Mouse (Mus musculus) hematopoietic stem cell, adult 5-6 weeks (primary cell): ENCODE results near the gene Foxk1. TPM values are rescaled to one million over a fixed set of nuclear protein-coding genes. Genes with fewer than 3 reads are reported as not detected.

ENCODE experiments used
- ATAC-seq, 2 experiments: fragments of 125-278 bp in 1 of 2; replicated peaks in 1 of 2; 2 replicates each; pipeline ENCODE4 v1.8.0; 2016 to 2017; ENCODE audit warnings: inconsistent platforms in 2 of 2, mild to moderate bottlenecking in 2 of 2, moderate number of reproducible peaks in 2 of 2, low read depth in 1 of 2, moderate TSS enrichment in 1 of 2; ENCODE audit not compliant: low FRiP score in 2 of 2, poor library complexity in 2 of 2, severe bottlenecking in 2 of 2, insufficient read depth in 1 of 2, low TSS enrichment in 1 of 2
- total RNA-seq: library from RNA; stranded (forward); fragments of 172-1452, 232-1000 nt; gene quantifications from 2 replicates; pipeline ENCODE4 v1.2.3, GENCODE M21; 2017

Gene Foxk1
- total RNA-seq, 1 experiment from 2014 or later: 8.8 TPM

DNA sequence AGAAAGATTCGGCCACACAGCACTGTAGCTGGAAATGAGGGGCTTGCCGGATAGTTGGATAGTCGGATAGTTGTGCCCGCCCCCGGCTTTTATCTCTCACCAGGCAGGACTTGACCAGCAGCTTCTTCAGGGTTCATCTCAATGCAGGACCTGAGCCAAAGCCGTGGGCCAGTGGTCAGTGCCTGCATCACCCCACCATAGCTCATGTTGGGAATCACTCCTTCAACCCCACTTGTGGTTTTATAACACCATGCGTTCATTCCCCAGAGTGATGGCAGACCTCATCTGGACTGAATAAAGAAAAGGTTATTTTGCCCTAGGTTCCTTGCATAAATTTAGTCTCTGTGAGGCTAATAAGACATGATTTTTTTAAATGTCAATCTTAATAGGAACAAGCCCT is 9.1 kb downstream of the Foxk1 start:
- ATAC-seq: no peak

DNA sequence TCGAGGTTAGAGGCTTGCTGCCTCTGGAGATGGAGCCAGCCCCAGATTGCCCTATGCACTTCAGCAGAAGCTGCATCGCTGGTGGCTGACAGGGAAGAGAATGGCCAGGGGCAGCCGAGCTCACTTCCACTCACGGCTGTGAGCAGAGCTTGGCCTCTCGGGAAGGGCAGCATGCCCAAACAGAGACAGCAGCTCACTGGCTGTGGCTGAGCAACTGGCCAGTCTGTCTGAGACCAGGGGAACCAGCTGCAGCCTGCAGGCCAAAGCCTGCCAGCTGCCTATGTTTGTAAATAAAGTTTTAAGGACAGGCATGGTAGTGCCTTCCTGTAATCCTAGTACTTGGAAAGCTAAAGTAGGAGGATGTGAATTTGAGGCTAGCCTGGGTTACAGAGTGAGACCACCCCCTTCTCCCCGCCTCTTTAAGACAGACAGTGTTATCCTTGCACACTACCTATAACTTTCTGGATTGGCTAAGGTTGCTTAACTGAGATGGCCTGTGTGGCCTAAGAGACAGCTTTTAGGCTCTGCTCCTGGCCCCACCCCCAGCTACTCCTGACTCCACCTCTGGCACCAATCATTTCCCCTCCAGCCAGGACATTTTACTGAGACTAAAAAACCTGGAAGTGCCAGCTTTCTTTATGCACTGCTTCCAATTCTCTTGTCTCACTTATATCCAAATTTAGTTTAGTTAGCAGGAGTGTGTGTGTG is 11.5 kb downstream of the Foxk1 start:
- peak in 1 of 2 experiments; percentile 17; a peak in 1 of 4 replicates for ATAC-seq

DNA sequence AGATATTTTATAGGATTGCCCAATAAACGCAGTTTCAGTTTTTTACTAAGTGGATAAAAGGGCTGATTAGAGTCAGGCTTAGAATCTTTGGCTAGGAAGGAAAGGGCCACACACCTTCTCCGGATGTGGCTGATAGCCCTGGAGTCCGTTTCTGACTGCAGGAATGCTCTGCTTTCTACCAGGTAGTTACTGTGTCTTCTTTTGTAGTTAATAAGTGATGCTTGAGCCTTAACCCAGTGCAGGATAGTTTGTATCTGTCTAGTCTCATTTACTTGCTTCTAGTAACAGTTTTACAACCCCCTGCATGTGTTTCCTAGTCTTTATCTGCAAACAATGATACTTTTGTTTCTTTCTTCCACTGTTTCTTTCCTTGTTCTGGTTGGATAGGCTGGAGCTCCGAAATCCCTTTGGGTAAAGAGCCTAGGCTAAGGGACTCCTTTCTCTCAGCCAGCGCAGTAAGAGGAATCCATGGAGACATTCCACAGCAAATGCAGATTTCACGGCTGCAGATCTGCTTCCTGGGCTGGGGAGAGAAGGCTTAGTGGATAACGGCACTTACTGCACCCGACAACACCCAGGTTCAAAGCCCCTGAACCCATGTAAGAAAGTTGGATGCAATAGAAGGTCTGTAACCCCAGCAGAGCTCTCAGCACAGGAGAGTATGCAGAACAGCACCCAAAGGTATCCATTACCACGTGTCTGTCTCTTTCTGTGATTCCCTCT is 12.6 kb downstream of the Foxk1 start:
- ATAC-seq: no peak

DNA sequence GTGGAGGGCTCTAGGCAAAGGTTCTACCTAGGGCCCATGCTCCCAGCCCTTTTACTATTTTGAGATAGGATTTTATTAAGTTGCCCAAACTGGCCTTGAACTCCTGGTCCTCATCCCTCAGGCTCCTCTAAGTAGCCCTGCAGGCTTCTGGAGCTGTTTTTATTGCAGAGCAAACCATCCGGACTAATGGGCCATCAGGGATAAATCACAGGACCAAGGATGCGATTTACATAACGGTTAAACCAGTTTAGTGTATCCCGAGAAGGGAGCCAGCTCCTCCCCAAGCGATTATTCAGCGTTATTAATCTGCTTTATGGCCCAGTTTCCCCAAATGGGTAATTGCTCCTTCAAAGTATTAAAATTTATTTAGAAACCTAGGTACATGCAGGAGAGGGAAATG is 14.1 kb downstream of the Foxk1 start:
- no peak for ATAC-seq

DNA sequence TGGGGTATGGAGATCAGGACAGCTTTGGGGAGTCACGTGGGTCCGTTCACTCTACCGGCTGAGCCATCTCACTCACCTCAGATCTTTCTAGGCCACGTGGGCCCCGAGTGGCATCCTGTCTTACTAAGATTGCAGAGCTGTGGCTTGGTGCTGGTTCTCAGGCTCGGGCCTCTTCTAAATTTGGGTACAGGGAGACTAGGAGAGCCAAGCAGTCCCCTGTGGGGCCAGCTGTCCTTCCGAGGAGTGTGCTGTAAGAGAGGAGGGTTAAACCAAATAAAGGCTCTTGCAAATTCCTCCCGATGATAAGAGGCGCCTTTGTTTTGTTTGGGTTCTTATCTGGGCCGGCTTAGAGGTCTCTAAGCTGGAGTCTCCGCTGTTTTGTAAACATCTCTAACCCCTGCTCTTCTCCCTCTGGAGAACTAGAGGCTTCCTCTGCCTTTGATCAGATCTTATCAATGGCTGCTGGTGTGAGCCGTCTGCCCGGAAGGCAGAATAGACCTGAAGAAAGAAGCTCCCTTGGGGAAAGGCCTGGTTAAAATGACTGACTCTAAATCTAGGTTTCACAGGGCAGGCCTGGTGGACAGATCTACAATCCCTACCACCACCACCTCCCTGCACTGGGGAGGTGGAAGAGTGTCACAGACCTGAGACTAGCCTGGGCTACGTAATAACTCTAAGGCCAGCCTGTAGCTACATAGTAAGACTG is 14.9 kb downstream of the Foxk1 start:
- ATAC-seq: peak; percentile 37 to 39; a peak in 3 of 4 replicates

DNA sequence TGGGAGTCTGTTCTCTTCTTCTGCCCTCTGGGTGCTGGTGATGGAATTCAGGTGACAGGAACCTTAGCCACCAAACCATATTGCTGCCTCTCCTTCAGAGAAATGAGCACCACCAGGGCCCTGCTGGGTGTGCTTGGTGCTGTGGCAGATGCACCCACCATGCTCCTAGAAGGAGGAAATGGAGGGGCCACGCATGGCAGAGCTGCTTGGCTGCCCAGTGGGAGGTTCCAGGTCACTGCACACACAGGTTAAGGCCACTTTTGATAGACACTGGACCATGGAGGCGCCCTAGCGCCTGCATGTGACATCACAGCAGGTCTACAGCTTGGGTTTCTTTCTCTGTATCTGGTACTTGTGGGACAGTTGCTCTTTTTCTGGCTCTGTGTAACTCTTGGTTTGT is 15.8 kb downstream of the Foxk1 start:
- no peak for ATAC-seq

DNA sequence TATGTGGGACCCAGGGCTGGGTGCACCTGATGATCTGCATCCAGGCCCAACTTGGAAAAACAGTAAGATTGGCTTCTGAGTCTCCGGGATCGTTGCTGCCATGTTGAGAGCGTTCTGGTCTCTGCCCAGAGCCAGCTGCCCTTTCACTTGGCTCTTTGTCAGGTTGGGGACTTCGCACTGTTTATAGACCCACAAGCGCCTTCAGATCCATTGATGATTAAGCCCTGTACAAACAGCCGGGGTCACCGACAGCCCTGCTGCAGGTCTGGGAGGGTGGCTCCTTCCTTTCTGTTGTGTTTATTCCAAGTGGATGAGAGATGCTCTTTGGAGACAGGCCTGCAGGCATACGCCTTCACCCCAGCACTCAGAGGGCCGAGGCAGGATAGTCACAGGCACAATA is 16.6 kb downstream of the Foxk1 start:
- ATAC-seq: no peak

DNA sequence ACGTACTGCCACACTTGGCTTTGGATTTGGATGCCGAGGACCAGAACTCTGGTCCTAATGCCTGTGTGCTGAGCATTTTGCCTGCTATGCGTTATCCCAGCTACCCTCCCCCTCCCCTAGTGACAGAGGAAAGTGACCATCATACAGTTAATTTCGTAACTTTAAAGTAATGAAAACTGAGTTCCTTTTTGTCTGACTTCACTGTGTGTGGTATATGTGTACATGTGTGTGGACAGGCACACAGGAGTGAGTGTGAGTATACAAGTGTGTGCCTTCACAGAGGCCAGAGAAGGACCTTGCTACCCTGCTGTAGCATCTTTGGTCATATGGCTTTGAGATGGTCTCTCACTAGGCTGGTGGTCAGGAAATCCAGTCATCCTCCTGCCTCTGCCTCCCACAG is 17.1 kb downstream of the Foxk1 start:
- no peak for ATAC-seq

DNA sequence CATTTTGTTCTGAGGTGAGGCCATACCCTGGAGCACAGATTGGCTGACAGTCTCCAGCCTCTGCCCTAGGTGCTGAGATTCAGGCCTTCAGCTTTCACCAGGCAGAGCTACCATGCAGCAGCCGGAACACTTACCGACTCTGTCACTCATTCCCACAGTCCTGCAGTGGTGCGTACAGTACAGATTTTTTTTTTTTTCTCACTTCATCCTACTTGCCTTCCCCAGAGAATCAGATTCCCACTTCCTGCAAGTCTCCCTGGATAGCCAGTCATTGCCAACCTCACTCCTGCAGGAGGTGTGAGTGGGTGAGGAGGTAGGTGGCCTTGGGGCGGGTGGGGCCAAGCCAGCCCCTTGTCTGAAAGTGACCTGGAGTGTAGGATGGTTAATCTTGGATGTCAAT is 19.0 kb downstream of the Foxk1 start:
- ATAC-seq: no peak

DNA sequence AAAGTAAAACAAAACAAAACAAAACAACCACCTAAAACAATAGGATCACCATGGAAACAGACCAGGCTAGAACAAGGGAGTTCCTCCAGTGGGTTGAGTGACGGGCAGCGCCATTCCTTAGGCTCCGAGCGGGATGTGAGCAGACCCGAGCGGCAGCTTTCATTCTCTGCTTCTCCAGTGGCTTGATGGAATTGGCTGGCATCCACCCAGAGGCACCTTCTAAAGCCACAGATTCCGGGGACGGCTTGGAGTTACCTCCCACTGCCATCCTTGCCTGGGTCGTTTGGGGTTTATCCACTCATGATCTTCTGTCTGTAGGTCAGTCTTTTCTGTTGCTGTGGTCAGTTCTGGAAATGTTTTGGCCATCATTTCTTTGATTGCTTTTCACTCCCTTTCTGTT is 19.6 kb downstream of the Foxk1 start:
- no peak for ATAC-seq

DNA sequence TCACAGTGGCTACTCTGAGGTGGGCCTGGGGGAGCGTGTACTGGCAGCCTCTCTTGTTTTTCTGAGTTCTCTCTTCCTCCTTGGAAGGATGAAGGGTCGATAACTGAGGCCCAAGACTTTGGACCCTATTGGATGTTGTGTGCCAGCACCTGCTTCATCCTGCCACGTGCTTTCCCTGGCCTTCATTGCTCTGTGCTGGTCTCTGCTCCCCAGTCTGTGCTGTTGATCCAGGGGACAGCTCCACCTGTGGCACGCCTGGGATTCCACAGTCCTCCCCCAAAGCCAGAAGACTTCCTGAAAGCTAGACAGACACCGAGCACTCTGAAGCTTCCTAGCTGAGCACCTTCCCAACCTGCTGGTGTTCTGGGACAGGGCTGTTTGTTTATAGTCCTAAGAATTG is 20.6 kb downstream of the Foxk1 start:
- ATAC-seq: no peak

DNA sequence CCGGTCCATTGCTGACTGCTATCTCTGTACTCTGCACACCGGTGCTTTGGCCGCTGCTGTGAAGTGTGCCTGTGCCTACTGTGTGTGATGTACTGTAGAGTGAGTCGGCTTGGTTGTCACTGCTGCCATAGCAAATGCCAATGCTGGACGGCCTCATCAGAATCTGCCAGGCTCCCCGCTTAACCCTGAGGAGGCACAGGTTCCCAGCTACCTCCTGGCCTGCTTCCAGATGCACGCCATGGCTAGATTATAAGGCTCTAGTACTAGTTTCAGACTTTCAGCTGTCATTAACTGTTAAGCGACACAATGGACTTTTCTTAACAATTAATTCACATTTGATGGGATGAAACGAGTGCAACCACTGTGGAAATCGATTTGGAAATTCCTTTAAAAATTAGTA is 21.8 kb downstream of the Foxk1 start:
- ATAC-seq: no peak

DNA sequence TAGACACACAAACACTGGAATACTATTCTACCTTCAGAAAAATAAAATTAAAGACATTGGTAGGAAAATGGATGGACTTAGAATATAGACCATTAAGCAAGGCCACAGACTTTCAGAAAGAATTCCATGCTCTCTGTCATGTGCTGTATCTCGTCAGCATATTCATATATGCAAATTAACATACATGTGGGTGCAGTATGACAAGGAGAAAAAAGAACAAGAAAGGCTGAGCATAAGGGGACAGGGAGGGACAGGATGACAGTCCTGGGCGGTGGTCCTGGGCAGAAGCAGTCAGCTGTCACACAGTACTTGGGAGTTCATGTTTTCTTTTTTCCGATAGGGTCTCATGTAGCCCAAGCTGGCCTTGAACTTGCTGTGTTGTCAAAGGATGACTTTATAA is 22.4 kb downstream of the Foxk1 start:
- ATAC-seq: no peak

DNA sequence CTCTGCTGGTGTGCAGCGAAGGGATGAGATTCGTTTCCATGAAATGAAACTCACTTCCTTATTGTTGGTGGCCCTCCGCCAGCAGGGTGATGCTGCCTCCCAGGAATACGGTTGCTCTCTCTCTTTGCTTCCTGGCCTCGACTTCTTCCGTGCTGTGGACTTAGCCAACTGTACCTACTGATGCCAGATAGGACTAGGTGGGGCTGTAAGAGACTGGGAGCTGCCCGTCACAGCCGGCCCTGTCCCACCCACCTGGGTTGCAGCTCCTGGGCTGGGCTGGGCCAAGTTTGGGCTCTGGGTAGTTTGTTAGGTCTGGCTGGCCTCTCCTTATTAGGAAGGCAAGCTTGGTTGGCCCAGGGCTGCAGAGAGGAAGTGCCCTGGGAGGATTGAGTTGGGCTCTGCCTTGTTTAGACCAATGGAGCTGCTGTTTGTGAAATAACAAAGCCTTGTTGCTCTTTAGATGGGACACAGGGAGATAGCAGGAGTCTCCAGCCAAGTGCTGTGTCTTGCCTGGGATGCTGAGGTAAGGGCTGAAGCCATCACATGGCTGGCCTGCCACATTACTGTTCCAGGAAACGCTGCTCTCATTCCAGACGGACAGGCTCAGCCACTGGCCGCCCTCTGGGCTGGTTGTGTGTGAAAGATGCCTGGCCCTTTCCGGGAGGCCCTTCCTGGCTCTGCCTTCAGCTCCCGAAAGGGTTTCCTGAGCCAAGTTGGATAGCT is 23.5 kb downstream of the Foxk1 start:
- ATAC-seq: peak; percentile 53 to 73

DNA sequence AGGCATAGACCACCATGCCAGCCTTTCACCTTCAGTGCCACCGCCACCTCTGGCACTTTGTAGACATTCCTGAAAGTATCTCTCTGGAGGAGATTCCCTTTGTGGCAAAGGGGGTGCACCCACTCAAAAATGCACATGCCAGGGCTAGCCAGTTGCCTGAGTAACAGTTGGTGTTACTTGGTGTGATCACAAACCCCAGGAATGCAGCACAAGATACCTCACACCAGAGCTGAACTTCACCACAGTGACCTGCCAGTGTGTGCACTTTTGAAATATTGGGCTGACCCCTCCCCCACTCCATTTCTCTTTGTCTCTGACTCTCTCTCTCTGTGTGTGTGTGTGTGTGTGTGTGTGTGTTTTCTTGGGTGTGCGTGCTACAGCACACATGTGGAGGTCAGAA is 25.2 kb downstream of the Foxk1 start:
- no peak for ATAC-seq

DNA sequence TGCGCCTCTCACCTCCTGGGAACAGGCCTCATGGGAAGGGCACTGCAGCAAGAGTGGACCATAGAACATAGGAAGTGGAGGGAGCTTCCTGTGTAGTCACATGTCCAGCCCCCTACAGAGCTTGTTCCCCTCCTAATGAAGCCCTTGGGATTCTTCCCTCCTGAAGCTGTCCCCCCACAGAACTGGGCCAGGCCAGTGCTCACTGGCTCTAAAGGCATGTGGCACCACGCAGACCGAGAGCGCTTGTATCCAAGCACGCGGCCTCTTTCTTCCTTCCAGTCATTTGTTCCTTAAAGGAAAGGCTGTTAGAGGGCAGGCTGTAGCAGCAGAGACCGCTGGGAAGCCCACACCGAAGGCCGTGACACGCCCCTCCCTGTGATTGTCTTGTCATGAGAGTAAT is 26.6 kb downstream of the Foxk1 start:
- ATAC-seq: no peak

DNA sequence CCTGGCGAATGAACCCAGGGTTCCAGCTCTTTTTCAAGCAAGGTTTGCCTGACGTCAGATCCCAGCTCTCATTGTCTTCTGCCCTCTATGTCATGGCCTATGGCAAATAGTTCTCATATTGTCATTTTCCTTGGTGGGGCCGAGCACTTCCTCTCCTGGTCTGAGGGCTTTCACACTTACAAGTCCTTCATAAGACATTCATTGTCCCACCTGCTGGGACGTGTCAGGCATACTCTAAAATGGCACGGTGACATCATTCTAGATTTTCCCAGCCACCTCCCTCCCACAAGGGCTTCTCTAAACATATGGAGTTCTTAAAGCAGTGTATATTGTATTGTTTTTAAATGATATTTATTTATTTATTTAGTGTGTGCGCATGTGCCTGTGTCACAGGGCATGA is 27.4 kb downstream of the Foxk1 start:
- no peak for ATAC-seq

DNA sequence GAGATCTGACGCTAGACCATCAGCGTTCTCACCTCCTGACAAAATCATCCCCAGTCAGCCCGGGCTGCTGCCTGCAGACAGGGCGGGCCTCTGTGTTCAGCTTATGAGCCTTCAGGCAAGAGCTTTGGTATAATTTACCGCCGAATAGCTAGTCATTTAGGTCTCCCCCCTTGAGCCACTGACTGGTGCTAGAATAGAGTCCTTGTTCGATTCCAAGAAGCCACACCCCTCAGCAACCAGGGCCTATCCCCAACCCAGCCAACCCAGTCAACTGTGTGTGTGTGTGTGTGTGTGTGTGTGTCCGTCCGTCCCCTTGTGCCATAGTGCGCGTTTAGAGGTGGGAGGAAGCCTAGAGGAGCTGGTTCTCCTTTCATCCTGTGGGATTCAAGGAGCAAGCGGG is 29.7 kb downstream of the Foxk1 start:
- no peak for ATAC-seq
